Mouse (Mus musculus) lung, postnatal 10 days (tissue): ENCODE measurements around the gene 3110070M22Rik.
"Not testable (repeated sequence)": the region's sequence is repeated elsewhere in the genome, so short reads cannot be mapped to it uniquely, and the experiment has no call there.

ENCODE experiments used
- DNase-seq: peaks from one replicate; pipeline ENCODE4 v3.0.0; 2021

3110070M22Rik gene

GRCm38 (mm10) chr13:119487880-119488580, at the start of gene 3110070M22Rik, which contains the start of gene Tmem267:
3110070M22Rik (minus strand) TSS chr13:119488383.
Tmem267 (plus strand) TSS chr13:119488039.
- DNase-seq = peak; percentile 85

- not testable (repeated sequence) for DNase-seq
Measured at GRCm38 (mm10) chr13:119494938-119495337, 6.8 kb upstream of the 3110070M22Rik start.

GRCm38 (mm10) chr13:119492083-119492482, 3.9 kb upstream of the 3110070M22Rik start:
- DNase-seq = peak; percentile 6

GRCm38 (mm10) chr13:119487354-119487753, 829 bp downstream of the 3110070M22Rik start:
- DNase-seq = no peak

- no peak for DNase-seq
Measured at GRCm38 (mm10) chr13:119477789-119478188, 10.4 kb downstream of the 3110070M22Rik start.

GRCm38 (mm10) chr13:119476631-119477030, 11.6 kb downstream of the 3110070M22Rik start:
- DNase-seq = no peak

- peak; percentile 94 for DNase-seq
Measured at GRCm38 (mm10) chr13:119462596-119463560, 25.3 kb downstream of the 3110070M22Rik start, which contains the start of gene 4833420G17Rik. 4833420G17Rik (plus strand) TSS chr13:119462768.

- no peak for DNase-seq
Measured at GRCm38 (mm10) chr13:119461900-119462595, 26.1 kb downstream of the 3110070M22Rik start.

GRCm38 (mm10) chr13:119456342-119456741, 31.8 kb downstream of the 3110070M22Rik start:
- DNase-seq = no peak

- DNase-seq = no peak
Measured at GRCm38 (mm10) chr13:119455082-119455481, 33.1 kb downstream of the 3110070M22Rik start.

- no peak for DNase-seq
Measured at GRCm38 (mm10) chr13:119453563-119453962, 34.6 kb downstream of the 3110070M22Rik start.

- no peak for DNase-seq
Measured at GRCm38 (mm10) chr13:119442244-119442643, 45.9 kb downstream of the 3110070M22Rik start.
